Mouse (Mus musculus) brain, embryonic 14.5 days (tissue): ENCODE data around the gene Twist1.

Experiments
- CTCF ChIP-seq: fragments of 200-500 bp; IDR thresholded peaks from 2 replicates; pipeline ENCODE4 v1.5.1; 2012; ENCODE audit warnings: inconsistent platforms, mild to moderate bottlenecking, moderate library complexity, borderline replicate concordance; ENCODE audit not compliant: insufficient read depth, insufficient read length; ENCODE audit errors: extremely low read depth
- POLR2A ChIP-seq: fragments of 200-500 bp; IDR thresholded peaks from 2 replicates; pipeline ENCODE4 v1.6.1; 2012; ENCODE audit warnings: mild to moderate bottlenecking, inconsistent platforms, borderline replicate concordance; ENCODE audit not compliant: poor library complexity, insufficient read depth, insufficient read length, severe bottlenecking; ENCODE audit errors: extremely low read depth

GRCm38 (mm10) chr12:33928331-33929192 lies 28.9 kb upstream of the Twist1 start, which contains the start of gene Ferd3l:
- TF ChIP-seq CTCF = no peak
- no peak for TF ChIP-seq POLR2A
